Mouse (Mus musculus): Measurements from ENCODE around the gene Mc3r.

- TF ChIP-seq CTCF (IDR thresholded peaks at IDR 0.05; ENCODE audit: extremely low read depth, insufficient read length, insufficient replicate concordance, low read depth, low read length) (no peak), POLR2A (IDR thresholded peaks at IDR 0.05; ENCODE audit: low read depth, low read length) (no peak)
Observed at GRCm38 (mm10) chr2:172256956-172257355, 8.7 kb downstream of the Mc3r start.

Data from small intestine, adult 2 months (tissue).